8 mouse cellular contexts compared by ENCODE assay signal in genomic region chr5:96206897-96207296, GRCm38 (mm10). TPM values are rescaled to one million over a fixed set of nuclear protein-coding genes. Genes with fewer than 3 reads are reported as not detected.
A peak's percentile ranks its signal among the peaks of the same experiment; 100 is the strongest.
DNase-seq lines count a peak whose midpoint lies in the region; ATAC-seq and TF ChIP-seq lines count a peak whose summit lies in the region.

No protein-coding gene starts in this region.

- peaks cover 7% of the 10 kb centered on the region for H3K4me1 ChIP-seq in forebrain, postnatal 0 days (ENCODE audit: insufficient read depth)
- peaks cover 13% of the 10 kb centered on the region for H3K4me1 ChIP-seq in forebrain, embryonic 12.5 days
- H3K4me1 ChIP-seq in kidney, embryonic 15.5 days, result peaks cover 38% of the 10 kb centered on the region
- 0 out of 2 replicates have a peak, but pooled peaks cover 3% of the 10 kb centered on the region for H3K4me1 ChIP-seq in cerebellum, adult 2 months (ENCODE audit: control insufficient read depth, insufficient read depth, low read length)
- H3K4me1 ChIP-seq in intestine, embryonic 15.5 days (replicated peaks), result peaks cover 5% of the 10 kb centered on the region; the same call in 1 of the 2 replicates

- no peak for TF ChIP-seq POLR2A in cerebellum, adult 2 months (IDR thresholded peaks at IDR 0.05; ENCODE audit: borderline replicate concordance, insufficient read depth, low read length)

- no peaks in the 10 kb centered on the region for H3K27me3 ChIP-seq in forebrain, postnatal 0 days (ENCODE audit: insufficient read depth, low read length)
- no peaks in the 10 kb centered on the region for H3K27me3 ChIP-seq in forebrain, embryonic 12.5 days
- no peaks in the 10 kb centered on the region for H3K27me3 ChIP-seq in kidney, embryonic 15.5 days
- H3K27me3 ChIP-seq in cerebellum, adult 2 months (ENCODE audit: control insufficient read depth, insufficient read depth, low read length), result no peaks in the 10 kb centered on the region
- no peaks in the 10 kb centered on the region for H3K27me3 ChIP-seq in intestine, embryonic 15.5 days (replicated peaks)

- no peak overlapping the region for H3K4me2 ChIP-seq in forebrain, postnatal 0 days (ENCODE audit: low read depth)
- H3K4me2 ChIP-seq in forebrain, embryonic 12.5 days, result no peak overlapping the region
- H3K4me2 ChIP-seq in kidney, embryonic 15.5 days, result no peak overlapping the region
- H3K4me2 ChIP-seq in intestine, embryonic 15.5 days (replicated peaks), result no peak overlapping the region

- no peak overlapping the region for H3K4me3 ChIP-seq in forebrain, postnatal 0 days (ENCODE audit: low read depth, low read length)
- H3K4me3 ChIP-seq in forebrain, embryonic 12.5 days (replicated peaks), result no peak overlapping the region
- H3K4me3 ChIP-seq in kidney, embryonic 15.5 days (replicated peaks), result no peak overlapping the region
- H3K4me3 ChIP-seq in cerebellum, adult 2 months (replicated peaks; ENCODE audit: insufficient read depth, low read depth, low read length), result no peak overlapping the region
- H3K4me3 ChIP-seq in intestine, embryonic 15.5 days (replicated peaks), result no peak overlapping the region

- H3K9ac ChIP-seq in forebrain, postnatal 0 days, result no peak overlapping the region
- no peak overlapping the region for H3K9ac ChIP-seq in forebrain, embryonic 12.5 days
- no peak overlapping the region for H3K9ac ChIP-seq in kidney, embryonic 15.5 days
- no peak overlapping the region for H3K9ac ChIP-seq in intestine, embryonic 15.5 days

- H3K9me3 ChIP-seq in forebrain, postnatal 0 days (ENCODE audit: low read length), result no peaks in the 10 kb centered on the region
- H3K9me3 ChIP-seq in forebrain, embryonic 12.5 days, result no peaks in the 10 kb centered on the region
- no peaks in the 10 kb centered on the region for H3K9me3 ChIP-seq in kidney, embryonic 15.5 days (replicated peaks)
- no peaks in the 10 kb centered on the region for H3K9me3 ChIP-seq in intestine, embryonic 15.5 days

- WGBS in forebrain, postnatal 0 days, result 20% methylated on average over 2 of the region's 2 CpGs
- WGBS in forebrain, embryonic 12.5 days, result 53% methylated on average over 2 of the region's 2 CpGs
- WGBS in kidney, embryonic 15.5 days, result 45% methylated on average over 2 of the region's 2 CpGs
- 12% methylated on average over 2 of the region's 2 CpGs for WGBS in cerebellum, adult 2 months
- 35% methylated on average over 2 of the region's 2 CpGs for WGBS in intestine, embryonic 15.5 days

- peak; percentile 53 for DNase-seq in forebrain, postnatal 0 days
- peak; percentile 31 for DNase-seq in right cerebral cortex, postnatal 4 days
- no peak for DNase-seq in right cerebral cortex, postnatal 25 days
- peak; percentile 56 for DNase-seq in ovary, postnatal 10 days (ENCODE audit: low spot score)
- no peak for DNase-seq in cerebellum, adult 2 months

- no peaks in the 10 kb centered on the region for H3K36me3 ChIP-seq in forebrain, postnatal 0 days (ENCODE audit: insufficient read depth)
- H3K36me3 ChIP-seq in forebrain, embryonic 12.5 days (replicated peaks), result no peaks in the 10 kb centered on the region
- no peaks in the 10 kb centered on the region for H3K36me3 ChIP-seq in kidney, embryonic 15.5 days
- no peaks in the 10 kb centered on the region for H3K36me3 ChIP-seq in intestine, embryonic 15.5 days

- TF ChIP-seq CTCF in forebrain, postnatal 0 days (IDR thresholded peaks at IDR 0.05; ENCODE audit: low read depth), result no peak
- TF ChIP-seq CTCF in cerebellum, adult 2 months (IDR thresholded peaks at IDR 0.05; ENCODE audit: borderline replicate concordance, insufficient read depth, low read depth, low read length), result no peak

- ATAC-seq in forebrain, postnatal 0 days, result no peak
- ATAC-seq in forebrain, embryonic 12.5 days (ENCODE audit: low FRiP score), result no peak
- no peak for ATAC-seq in kidney, embryonic 15.5 days (replicated peaks; ENCODE audit: low FRiP score)
- ATAC-seq in intestine, embryonic 15.5 days, result no peak

- H3K27ac ChIP-seq in forebrain, postnatal 0 days (ENCODE audit: low read depth, low read length), result no peak overlapping the region
- no peak overlapping the region for H3K27ac ChIP-seq in forebrain, embryonic 12.5 days
- peak overlapping the region; percentile 77 for H3K27ac ChIP-seq in kidney, embryonic 15.5 days
- no peak overlapping the region for H3K27ac ChIP-seq in cerebellum, adult 2 months (ENCODE audit: insufficient read depth, low read length)
- no peak overlapping the region for H3K27ac ChIP-seq in intestine, embryonic 15.5 days

RNA-seq across cellular contexts. Expression of gene Mrpl1, which starts 2.4 kb away (rescaled TPM):
- total RNA-seq in forebrain, postnatal 0 days (2014; rRNA removed), result 14.8 and 21.8 TPM in 2 replicates
- polyA plus RNA-seq in forebrain, postnatal 0 days (2015; fragmentation: Nextera tagmentation; extraction: Ambion mirVana), result 10.9 and 11.8 TPM in 2 replicates
- polyA plus RNA-seq in forebrain, embryonic 12.5 days (2016; fragmentation: Nextera tagmentation; extraction: Ambion mirVana), result 22.0 and 22.3 TPM in 2 replicates
- polyA plus RNA-seq in kidney, embryonic 15.5 days (2015; fragmentation: Nextera tagmentation; extraction: Ambion mirVana), result 24.0 and 26.2 TPM in 2 replicates
- polyA plus RNA-seq in cerebellum, adult 2 months (2012; rRNA removed), result 12.8 and 13.2 TPM in 2 replicates
- 27.5 and 28.9 TPM in 2 replicates for polyA plus RNA-seq in intestine, embryonic 15.5 days (2015; fragmentation: Nextera tagmentation; extraction: Ambion mirVana)

RNA-seq across cellular contexts. Expression of gene Cnot6l, which starts 42.9 kb away (rescaled TPM):
- 22.6 and 24.0 TPM in 2 replicates for total RNA-seq in forebrain, postnatal 0 days (2014; rRNA removed)
- 8.3 and 16.2 TPM in 2 replicates for polyA plus RNA-seq in forebrain, postnatal 0 days (2015; fragmentation: Nextera tagmentation; extraction: Ambion mirVana)
- polyA plus RNA-seq in forebrain, embryonic 12.5 days (2016; fragmentation: Nextera tagmentation; extraction: Ambion mirVana), result 13.8 and 16.6 TPM in 2 replicates
- 21.4 and 27.6 TPM in 2 replicates for polyA plus RNA-seq in kidney, embryonic 15.5 days (2015; fragmentation: Nextera tagmentation; extraction: Ambion mirVana)
- polyA plus RNA-seq in cerebellum, adult 2 months (2012; rRNA removed), result 14.9 and 15.2 TPM in 2 replicates
- polyA plus RNA-seq in intestine, embryonic 15.5 days (2015; fragmentation: Nextera tagmentation; extraction: Ambion mirVana), result 22.7 and 26.0 TPM in 2 replicates

Comparison
In these comparisons a context has a peak if more than half of its experiments do, and no peak if none do; other contexts are left out.
1. DNase-seq: peak in forebrain, postnatal 0 days (single experiment), right cerebral cortex, postnatal 4 days (single experiment) and ovary, postnatal 10 days (single experiment); none in right cerebral cortex, postnatal 25 days (single experiment) and cerebellum, adult 2 months (0 of 2).